Mouse (Mus musculus): Measurements from ENCODE around the gene Rnf208.
"Not testable (repeated sequence)": the region's sequence is repeated elsewhere in the genome, so short reads cannot be mapped to it uniquely, and the experiment has no call there.

- TF ChIP-seq CTCF (IDR thresholded peaks at IDR 0.05; ENCODE audit: low read depth, low read length); POLR2A (IDR thresholded peaks at IDR 0.05; ENCODE audit: extremely low read depth, insufficient read depth, low read length): not testable (repeated sequence)
Measured at GRCm38 (mm10) chr2:25257250-25257649, 15.2 kb downstream of the Rnf208 start.

All from liver, adult 2 months (tissue).